Mouse (Mus musculus) liver, adult (tissue): Measurements from ENCODE around the gene Pex10.

Experiments used
- GATA4 ChIP-seq: IDR thresholded peaks from 2 replicates; pipeline ENCODE4 v1.6.1; 2014; ENCODE audit warnings: mild to moderate bottlenecking, low read length; ENCODE audit not compliant: insufficient replicate concordance

Gene Pex10

DNA sequence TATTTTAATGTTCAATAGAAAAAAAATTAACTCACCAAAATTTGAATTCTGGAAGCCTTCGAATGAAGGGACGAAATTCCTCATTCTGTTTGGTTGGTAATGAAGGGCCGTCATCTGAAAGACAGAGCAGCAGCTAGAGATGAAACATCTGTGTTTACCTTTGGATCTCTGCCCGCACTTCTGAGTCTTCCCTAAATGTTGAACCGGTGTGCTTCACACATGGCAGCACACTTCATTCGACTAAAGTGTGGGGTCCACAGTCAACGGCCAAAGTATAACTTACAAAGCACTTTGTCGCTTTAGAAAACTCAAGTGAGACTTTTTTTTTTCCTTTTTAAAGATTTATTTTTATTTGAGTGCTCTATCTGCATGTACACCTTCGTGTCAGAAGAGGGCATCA is 9.9 kb downstream of the Pex10 start:
- TF ChIP-seq GATA4 = no peak

- no peak for TF ChIP-seq GATA4
Observed at GRCm38 (mm10) chr4:155079666-155080065, 12.8 kb downstream of the Pex10 start.

DNA sequence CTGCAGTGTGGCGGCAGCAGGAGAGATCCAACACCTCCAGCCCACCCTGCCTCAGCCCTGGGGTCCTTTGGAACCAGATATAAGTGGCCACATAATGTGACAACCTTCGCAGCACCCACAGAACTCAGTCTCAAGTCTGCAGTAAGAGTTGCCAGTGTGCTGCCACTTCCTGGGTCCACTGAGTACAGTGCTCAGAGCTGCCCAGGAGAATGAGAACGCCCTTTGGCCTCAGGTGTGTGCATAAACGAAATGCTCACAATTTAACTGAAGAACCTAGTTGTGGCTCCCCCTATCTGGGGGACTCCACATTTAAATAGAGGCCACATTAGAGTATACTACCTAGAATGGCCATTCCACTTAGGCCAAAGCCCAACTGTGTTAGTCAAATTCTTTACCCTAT is 16.7 kb downstream of the Pex10 start:
- TF ChIP-seq GATA4 = no peak

GRCm38 (mm10) chr4:155084351-155084750 is 17.5 kb downstream of the Pex10 start:
- no peak for TF ChIP-seq GATA4

DNA sequence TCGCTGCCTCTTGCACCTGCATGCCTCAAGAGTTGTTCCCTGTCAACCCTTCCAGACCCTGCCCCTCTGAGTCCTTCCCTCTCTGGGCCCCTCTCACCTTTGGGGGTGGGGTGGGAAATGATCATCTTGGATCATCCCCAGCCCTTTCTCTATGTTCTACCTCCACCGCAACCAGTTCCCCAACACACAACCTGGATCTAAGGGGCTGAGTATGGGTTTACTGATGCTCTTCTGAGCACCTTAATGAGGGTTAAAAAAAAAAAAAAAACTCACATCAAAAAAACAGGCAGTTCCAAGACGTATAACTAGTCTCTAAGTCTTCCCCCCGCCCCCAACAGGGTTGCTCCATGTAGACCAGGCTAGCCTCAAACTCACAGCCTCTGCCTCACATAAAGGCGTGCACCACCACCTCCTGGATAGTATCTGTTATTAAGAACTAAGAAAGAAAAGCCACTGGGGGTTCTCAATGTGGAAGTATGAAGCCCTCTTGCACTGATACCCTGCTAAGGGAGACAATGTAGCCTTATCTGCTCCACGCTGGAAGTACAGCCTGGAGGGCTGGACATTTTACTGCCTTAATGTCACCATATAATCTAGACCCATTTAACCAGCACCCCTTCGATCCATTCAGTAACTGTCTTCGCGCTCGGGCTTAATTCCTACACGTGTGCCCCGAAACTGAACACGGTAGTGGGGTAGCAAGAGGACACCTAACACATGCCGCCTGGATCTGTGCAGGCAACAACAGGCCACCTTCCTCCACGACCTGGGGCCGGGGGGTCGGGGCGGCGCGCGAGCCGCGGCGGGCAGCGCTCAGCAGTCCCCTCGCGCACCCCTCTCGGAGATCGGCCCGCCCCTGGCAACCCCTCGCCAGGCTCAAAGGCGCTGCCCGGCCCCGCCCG is 18.6 kb downstream of the Pex10 start:
- no peak for TF ChIP-seq GATA4

- TF ChIP-seq GATA4 = peak; percentile 62; the same call in 1 of the 2 replicates
Observed at GRCm38 (mm10) chr4:155086108-155087024, 19.6 kb downstream of the Pex10 start, which contains the start of the genes Rer1 and Morn1. TSS of gene Rer1 (minus strand) at chr4:155086382. TSS of gene Morn1 (plus strand) at chr4:155086577.

DNA sequence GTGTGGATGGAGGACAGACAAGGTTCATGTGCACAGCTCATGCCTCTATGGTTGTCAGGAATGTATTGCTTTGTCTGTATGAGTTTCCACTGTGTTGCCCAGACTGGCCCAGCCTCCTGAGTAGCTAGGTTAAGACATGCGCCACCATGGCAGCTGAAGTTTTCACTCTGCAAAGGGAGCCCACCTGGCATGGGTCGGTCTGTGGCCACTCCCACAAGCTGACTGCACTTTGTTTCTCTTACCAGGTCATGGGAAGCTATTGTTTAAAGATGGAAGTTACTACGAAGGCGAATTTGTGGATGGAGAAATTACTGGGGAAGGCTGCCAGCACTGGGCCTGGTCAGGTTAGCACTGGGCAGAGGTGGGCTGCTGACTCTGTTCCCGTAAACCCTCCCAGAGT is 22.4 kb downstream of the Pex10 start:
- TF ChIP-seq GATA4 = no peak

DNA sequence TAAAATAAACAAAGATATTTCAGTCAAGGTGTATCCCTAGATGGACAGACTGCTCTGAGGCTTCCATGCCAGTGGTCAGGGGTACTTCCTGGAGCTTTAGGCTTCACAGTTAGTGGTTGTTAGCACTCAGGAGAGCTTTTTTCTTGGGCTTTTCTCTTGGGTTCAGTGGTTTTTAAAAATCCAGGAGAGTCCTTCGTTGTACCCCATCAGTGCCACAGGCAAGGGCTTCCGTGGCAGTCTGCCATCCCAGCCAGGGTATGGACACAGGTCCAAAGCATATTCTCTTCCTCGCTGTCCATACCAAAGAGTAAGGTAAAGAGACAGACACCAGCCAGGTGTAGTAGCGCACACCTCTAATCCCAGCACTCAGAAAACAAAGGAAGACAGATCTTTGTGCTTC is 23.3 kb downstream of the Pex10 start:
- TF ChIP-seq GATA4 = no peak

GRCm38 (mm10) chr4:155090688-155091449 is 24.1 kb downstream of the Pex10 start:
- no peak for TF ChIP-seq GATA4

DNA sequence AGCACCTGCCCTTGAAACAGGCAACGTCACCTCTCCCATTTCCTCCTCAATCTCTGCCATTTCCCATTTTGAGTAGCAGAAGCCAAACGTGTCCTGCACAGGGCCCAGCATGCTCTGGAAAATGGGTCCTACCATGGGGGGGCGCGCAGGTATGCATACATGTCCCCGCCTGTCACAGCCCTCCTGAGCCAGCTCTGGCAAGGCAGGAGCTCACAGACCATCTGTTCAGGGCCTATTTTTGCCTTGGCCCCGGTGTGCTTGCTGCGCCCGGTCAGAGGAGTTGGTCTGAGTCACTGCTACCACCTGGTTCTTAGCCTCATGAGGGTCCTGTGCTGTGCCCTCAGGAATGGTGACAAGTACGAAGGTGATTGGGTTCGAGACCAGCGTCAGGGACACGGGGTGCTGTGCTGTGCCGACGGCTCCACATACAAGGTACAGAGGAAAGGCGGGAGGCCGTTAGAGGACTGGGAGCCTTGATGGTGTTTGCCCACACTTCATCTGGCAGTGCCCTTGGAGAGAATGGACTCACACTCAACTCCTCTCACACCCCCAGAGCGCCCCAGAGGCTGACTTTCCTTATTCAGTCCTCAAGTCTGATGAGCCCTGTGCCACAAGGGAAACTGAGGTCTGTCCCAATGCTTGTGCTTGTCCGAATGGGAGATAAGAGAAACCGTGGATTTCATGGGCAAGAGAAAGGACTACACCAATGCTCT is 26.1 kb downstream of the Pex10 start:
- no peak for TF ChIP-seq GATA4

DNA sequence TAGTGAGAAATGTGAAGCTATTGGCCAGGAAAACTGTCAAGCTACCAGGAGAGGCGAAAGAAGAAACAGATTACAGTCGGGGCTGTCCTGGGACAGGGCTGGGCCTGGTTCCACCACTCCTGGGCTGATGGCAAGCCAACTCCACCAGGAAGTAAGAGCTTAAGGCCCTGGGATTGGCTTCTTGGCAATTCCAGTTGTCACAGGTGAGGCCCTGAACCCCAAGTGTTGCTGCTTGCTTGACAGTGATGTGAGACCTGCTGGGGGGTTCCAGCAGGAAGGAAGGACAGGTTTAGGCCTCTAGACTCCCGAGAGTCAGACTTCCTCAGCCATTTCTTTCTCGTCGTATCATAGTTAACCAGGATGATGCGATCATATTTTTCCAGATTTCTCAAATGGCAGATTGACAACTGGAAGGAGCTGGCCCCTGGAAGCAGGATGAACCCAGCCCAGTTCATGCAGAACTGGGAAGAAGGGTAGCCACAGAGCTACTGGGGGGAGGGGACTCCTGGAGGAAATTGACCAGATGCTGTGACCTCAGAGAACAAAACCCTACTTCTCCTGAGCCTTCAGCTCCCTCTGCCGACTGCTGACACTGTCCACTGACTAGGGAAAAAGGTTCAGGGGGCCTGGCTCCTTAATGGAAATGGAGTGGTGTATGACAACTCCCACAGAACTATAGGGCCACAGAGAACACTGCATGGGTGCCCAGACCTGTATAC is 26.8 kb downstream of the Pex10 start:
- no peak for TF ChIP-seq GATA4

GRCm38 (mm10) chr4:155094565-155094964 is 27.7 kb downstream of the Pex10 start:
- no peak for TF ChIP-seq GATA4

DNA sequence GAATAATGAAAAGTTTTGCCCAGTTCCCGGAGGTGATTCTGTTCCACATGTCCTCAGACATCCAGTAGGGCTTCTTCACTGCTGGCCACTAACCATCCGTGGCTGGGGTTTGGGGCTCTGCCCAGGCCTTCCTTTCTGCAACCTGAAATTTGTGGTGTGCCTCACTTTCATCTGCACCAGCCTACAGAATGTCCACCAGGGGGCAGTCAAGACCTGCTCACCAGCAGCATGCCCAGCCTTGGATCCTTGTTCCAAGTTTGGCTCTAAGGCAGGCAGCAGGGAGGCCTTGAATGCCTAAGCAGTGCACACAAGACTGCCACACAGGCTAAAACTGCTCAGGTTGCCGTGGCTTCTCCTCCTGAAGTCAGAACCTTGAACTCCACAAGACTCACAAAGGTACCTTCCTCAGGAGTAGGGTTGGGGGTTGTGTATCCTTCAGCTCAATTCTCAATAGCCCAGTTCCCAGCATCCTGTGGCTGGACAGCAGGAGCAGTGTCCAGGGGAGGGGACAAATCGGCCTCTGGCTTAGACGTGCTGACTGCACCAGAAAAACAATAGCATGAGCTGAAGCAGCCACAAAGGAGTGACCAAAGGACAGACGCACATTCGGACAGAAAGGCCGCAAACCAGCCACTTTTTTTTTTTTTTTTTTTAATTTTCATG is 28.6 kb downstream of the Pex10 start:
- TF ChIP-seq GATA4 = no peak

DNA sequence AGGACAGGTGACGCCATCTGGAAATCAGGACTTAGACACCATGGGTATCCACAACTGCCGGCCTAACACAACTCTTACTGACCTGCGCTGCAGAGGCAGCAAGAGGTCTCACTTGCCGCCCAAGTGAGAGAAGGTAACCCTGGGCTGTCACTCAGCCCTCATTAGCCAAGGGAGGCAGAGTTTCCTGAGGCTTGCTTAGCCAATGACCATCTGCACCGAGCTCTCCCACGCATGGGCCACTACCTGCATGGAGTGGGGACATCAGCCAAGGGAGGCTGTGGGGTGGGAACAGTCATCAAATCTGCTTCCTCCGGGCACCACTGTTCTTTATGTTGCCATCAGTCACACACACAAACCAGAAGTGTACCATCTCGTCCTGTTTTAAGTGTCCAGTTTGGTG is 29.2 kb downstream of the Pex10 start:
- TF ChIP-seq GATA4 = no peak

- TF ChIP-seq GATA4 = no peak
Observed at GRCm38 (mm10) chr4:155097452-155097851, 30.6 kb downstream of the Pex10 start.
